Mouse (Mus musculus) small intestine, adult 2 months (tissue): ENCODE data around the gene Slc4a1ap.

Source experiments
- CTCF ChIP-seq: fragments of 200-500 bp; IDR thresholded peaks from 2 replicates; pipeline ENCODE4 v1.5.1; 2012; ENCODE audit warnings: low read depth, mild to moderate bottlenecking, control low read depth, inconsistent platforms, low read length, moderate library complexity, mixed read lengths; ENCODE audit not compliant: insufficient replicate concordance, insufficient read length; ENCODE audit errors: extremely low read depth
- POLR2A ChIP-seq: fragments of 200-500 bp; IDR thresholded peaks from 2 replicates; pipeline ENCODE4 v1.6.1; 2012; ENCODE audit warnings: low read depth, mild to moderate bottlenecking, control low read depth, inconsistent platforms, low read length, moderate library complexity

DNA sequence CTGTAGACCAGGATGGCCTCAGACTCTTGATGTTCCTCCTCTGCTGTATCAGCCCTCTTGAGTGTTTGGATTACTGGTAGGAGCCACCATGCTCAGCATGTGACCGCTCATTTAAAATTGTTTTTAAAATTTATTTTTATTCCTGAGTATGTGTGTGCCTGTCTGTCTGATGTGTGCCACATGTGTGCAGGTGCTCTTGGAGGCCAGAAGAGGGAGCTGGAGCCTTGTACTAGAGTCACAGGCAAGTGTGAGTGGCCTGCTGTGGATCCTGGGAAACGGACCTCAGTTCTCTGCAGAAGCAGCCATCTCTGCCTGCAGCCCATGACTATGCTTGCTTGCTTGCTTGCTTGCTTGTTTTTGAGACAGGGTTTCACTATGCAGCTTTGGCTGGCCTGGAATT, 72.4 kb downstream of the Slc4a1ap start:
- TF ChIP-seq CTCF: peak; percentile 22; the same call in 1 of the 2 replicates
- no peak for TF ChIP-seq POLR2A
